Mouse (Mus musculus) liver, adult 2 months (tissue): ENCODE data around the gene Fermt3. TPM values are rescaled to one million over a fixed set of nuclear protein-coding genes. Genes with fewer than 3 reads are reported as not detected.

ENCODE experiments used
- DNase-seq: peaks from one replicate; pipeline ENCODE4 v3.0.0-alpha.2; 2011; ENCODE audit warnings: low read depth, low spot score; ENCODE audit errors: extremely low read depth
- H3K27ac ChIP-seq: fragments of 200-500 bp; replicated peaks from 2 replicates; pipeline ENCODE4 v1.5.1; 2012; ENCODE audit warnings: low read depth, mild to moderate bottlenecking, control low read depth, inconsistent platforms, low read length; ENCODE audit not compliant: insufficient read depth
- H3K27me3 ChIP-seq: fragments of 200-500 bp; 2 replicates; pipeline ENCODE4 v1.6.1; 2012; ENCODE audit warnings: mild to moderate bottlenecking, moderate library complexity, low read length, inconsistent platforms; ENCODE audit not compliant: control insufficient read depth, insufficient read depth
- H3K36me3 ChIP-seq: fragments of 200-500 bp; 2 replicates; pipeline ENCODE4 v1.6.1; 2012; ENCODE audit warnings: low read length, inconsistent platforms; ENCODE audit not compliant: control insufficient read depth, insufficient read depth
- H3K4me1 ChIP-seq: fragments of 200-500 bp; 2 replicates; pipeline ENCODE4 v1.6.1; 2011; ENCODE audit warnings: low read length; ENCODE audit not compliant: control insufficient read depth, insufficient read depth
- H3K4me3 ChIP-seq: fragments of 200-500 bp; 2 replicates; pipeline ENCODE4 v1.5.1; 2011; ENCODE audit warnings: low read depth, mild to moderate bottlenecking, control low read depth, low read length, moderate library complexity; ENCODE audit not compliant: insufficient read depth
- H3K79me2 ChIP-seq: fragments of 200-500 bp; 2 replicates; pipeline ENCODE4 v1.6.1; 2012; ENCODE audit warnings: inconsistent platforms, mild to moderate bottlenecking, low read length, moderate library complexity; ENCODE audit not compliant: control insufficient read depth, insufficient read depth
- H3K9ac ChIP-seq: fragments of 200-500 bp; 2 replicates; pipeline ENCODE4 v1.6.1; 2012; ENCODE audit warnings: low read depth, mild to moderate bottlenecking, control low read depth, inconsistent platforms, low read length
- CTCF ChIP-seq: fragments of 200-500 bp; IDR thresholded peaks from 2 replicates; pipeline ENCODE4 v1.5.1; 2011; ENCODE audit warnings: low read depth, low read length, control low read depth
- POLR2A ChIP-seq: fragments of 200-500 bp; IDR thresholded peaks from 2 replicates; pipeline ENCODE4 v1.6.1; 2011; ENCODE audit warnings: low read length, control low read depth; ENCODE audit not compliant: insufficient read depth; ENCODE audit errors: extremely low read depth
- WGBS: fragments of 180-500 bp; shearing (Covaris S2); methylation state at CpG from one replicate; pipeline ENCODE4 v1.1.7; 2018; 5-methylcytosine and 5-hydroxymethylcytosine counted together
- polyA plus RNA-seq: library from polyadenylated mRNA; depleted of rRNA; stranded (reverse); fragments of >200 nt; gene quantifications from 2 replicates; pipeline ENCODE4 v1.2.3, GENCODE M21; 2012; rRNA removed
- total RNA-seq: library from RNA; depleted of rRNA; stranded (reverse); fragments of >200 nt; gene quantifications from 2 replicates; pipeline ENCODE4 v1.2.3, GENCODE M21; 2014; rRNA removed

The Fermt3 gene
- total and polyA plus RNA-seq, 2 experiments: 3.1 to 6.3 TPM

DNA sequence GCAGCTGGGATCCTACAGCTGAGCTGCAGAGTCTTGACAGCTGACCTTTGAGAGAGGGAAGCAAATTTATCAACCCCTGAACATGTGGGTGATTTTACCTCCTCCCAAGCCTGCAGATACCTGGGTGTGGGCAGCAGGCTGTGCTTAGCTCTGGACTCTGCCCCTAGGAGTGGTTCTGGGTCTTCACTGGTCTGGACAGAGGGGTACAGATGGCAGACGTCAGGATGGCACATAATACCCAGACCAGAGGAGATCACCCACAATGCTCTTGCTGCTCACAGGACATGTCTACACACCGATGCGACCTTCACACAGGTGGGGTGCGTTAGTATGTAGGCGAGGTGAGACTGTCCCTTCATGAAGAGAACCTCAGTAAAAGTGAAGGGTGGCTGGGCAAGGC, 69.7 kb downstream of the Fermt3 start:
- H3K9ac ChIP-seq: no peak overlapping the region
- DNase-seq: no peak
- H3K27ac ChIP-seq: no peak overlapping the region
- H3K4me1 ChIP-seq: peaks cover 11% of the 10 kb centered on the region
- H3K36me3 ChIP-seq: no peaks in the 10 kb centered on the region
- H3K27me3 ChIP-seq: no peaks in the 10 kb centered on the region
- H3K4me3 ChIP-seq: no peak overlapping the region
- H3K79me2 ChIP-seq: no peaks in the 10 kb centered on the region
- 93% methylated on average over 5 of the region's 5 CpGs for WGBS
- TF ChIP-seq CTCF: no peak
- no peak for TF ChIP-seq POLR2A

Other genes with a start within 250 kb of the Fermt3 start
- gene Rps6ka4, start 178.8 kb downstream of the Fermt3 start, total RNA-seq: 3.9 and 5.8 TPM in 2 replicates
- 7.8 and 8.4 TPM in 2 replicates for gene Rps6ka4, start 178.8 kb downstream of the Fermt3 start, polyA plus RNA-seq
- 0.60 and 1.4 TPM in 2 replicates for gene Ccdc88b, start 161.3 kb downstream of the Fermt3 start, total RNA-seq
- gene Ccdc88b, start 161.3 kb downstream of the Fermt3 start, polyA plus RNA-seq: 1.9 TPM in 2 replicates
- gene Trmt112, start 109.8 kb downstream of the Fermt3 start, total RNA-seq: 30.7 and 43.6 TPM in 2 replicates
- gene Trmt112, start 109.8 kb downstream of the Fermt3 start, polyA plus RNA-seq: 89.7 and 101 TPM in 2 replicates
- 403 and 615 TPM in 2 replicates for gene Prdx5, start 109.4 kb downstream of the Fermt3 start, total RNA-seq
- gene Prdx5, start 109.4 kb downstream of the Fermt3 start, polyA plus RNA-seq: 364 and 379 TPM in 2 replicates
- 25.9 and 27.7 TPM in 2 replicates for gene Esrra, start 97.7 kb downstream of the Fermt3 start, total RNA-seq
- 36.6 and 40.6 TPM in 2 replicates for gene Esrra, start 97.7 kb downstream of the Fermt3 start, polyA plus RNA-seq
- not detected in 2 replicates for gene Catsperz, start 94.1 kb downstream of the Fermt3 start, total RNA-seq
- not detected in 2 replicates for gene Catsperz, start 94.1 kb downstream of the Fermt3 start, polyA plus RNA-seq
- 0.07 TPM in 1 of 2 replicates, not detected in the other for gene Kcnk4, start 85.0 kb downstream of the Fermt3 start, total RNA-seq
- gene Kcnk4, start 85.0 kb downstream of the Fermt3 start, polyA plus RNA-seq: 0.05 TPM in 1 of 2 replicates, not detected in the other
- gene Bad, start 77.6 kb downstream of the Fermt3 start, total RNA-seq: 26.2 and 28.1 TPM in 2 replicates
- gene Bad, start 77.6 kb downstream of the Fermt3 start, polyA plus RNA-seq: 38.7 and 40.3 TPM in 2 replicates
- 12.3 and 14.0 TPM in 2 replicates for gene Gpr137, start 77.0 kb downstream of the Fermt3 start, total RNA-seq
- gene Gpr137, start 77.0 kb downstream of the Fermt3 start, polyA plus RNA-seq: 52.6 and 61.1 TPM in 2 replicates
- 14.0 and 24.0 TPM in 2 replicates for gene Ppp1r14b, start 44.5 kb downstream of the Fermt3 start, total RNA-seq
- gene Ppp1r14b, start 44.5 kb downstream of the Fermt3 start, polyA plus RNA-seq: 34.5 and 38.2 TPM in 2 replicates
- gene Plcb3, start 43.0 kb downstream of the Fermt3 start, total RNA-seq: 5.9 and 9.6 TPM in 2 replicates
- 15.7 and 27.6 TPM in 2 replicates for gene Plcb3, start 43.0 kb downstream of the Fermt3 start, polyA plus RNA-seq
- gene Fkbp2, start 39.0 kb downstream of the Fermt3 start, total RNA-seq: 66.2 and 92.8 TPM in 2 replicates
- gene Fkbp2, start 39.0 kb downstream of the Fermt3 start, polyA plus RNA-seq: 60.0 and 97.3 TPM in 2 replicates
- gene Vegfb, start 31.8 kb downstream of the Fermt3 start, total RNA-seq: 1.9 and 3.2 TPM in 2 replicates
- gene Vegfb, start 31.8 kb downstream of the Fermt3 start, polyA plus RNA-seq: 16.8 and 20.4 TPM in 2 replicates
- gene Dnajc4, start 26.9 kb downstream of the Fermt3 start, total RNA-seq: 11.2 and 13.3 TPM in 2 replicates
- gene Dnajc4, start 26.9 kb downstream of the Fermt3 start, polyA plus RNA-seq: 22.3 and 23.7 TPM in 2 replicates
- gene Nudt22, start 23.4 kb downstream of the Fermt3 start, total RNA-seq: 14.4 and 16.4 TPM in 2 replicates
- gene Nudt22, start 23.4 kb downstream of the Fermt3 start, polyA plus RNA-seq: 29.3 and 30.9 TPM in 2 replicates
- 2.0 and 3.0 TPM in 2 replicates for gene Trpt1, start 23.3 kb downstream of the Fermt3 start, total RNA-seq
- 7.0 and 7.9 TPM in 2 replicates for gene Trpt1, start 23.3 kb downstream of the Fermt3 start, polyA plus RNA-seq
- gene Stip1, start 20.5 kb upstream of the Fermt3 start, total RNA-seq: 44.9 and 49.4 TPM in 2 replicates
- 32.3 and 37.2 TPM in 2 replicates for gene Stip1, start 20.5 kb upstream of the Fermt3 start, polyA plus RNA-seq
- gene Macrod1, start 37.3 kb upstream of the Fermt3 start, total RNA-seq: 12.2 and 15.0 TPM in 2 replicates
- gene Macrod1, start 37.3 kb upstream of the Fermt3 start, polyA plus RNA-seq: 115 and 120 TPM in 2 replicates
- 0.09 and 0.40 TPM in 2 replicates for gene Flrt1, start 86.3 kb upstream of the Fermt3 start, total RNA-seq
- 0.27 and 0.31 TPM in 2 replicates for gene Flrt1, start 86.3 kb upstream of the Fermt3 start, polyA plus RNA-seq
- 39.5 and 43.3 TPM in 2 replicates for gene Otub1, start 186.8 kb upstream of the Fermt3 start, total RNA-seq
- gene Otub1, start 186.8 kb upstream of the Fermt3 start, polyA plus RNA-seq: 55.9 and 61.2 TPM in 2 replicates
- 252 and 362 TPM in 2 replicates for gene Cox8a, start 198.1 kb upstream of the Fermt3 start, total RNA-seq
- gene Cox8a, start 198.1 kb upstream of the Fermt3 start, polyA plus RNA-seq: 1,697 and 1,918 TPM in 2 replicates
- gene Naa40, start 221.7 kb upstream of the Fermt3 start, total RNA-seq: 5.3 and 7.1 TPM in 2 replicates
- gene Naa40, start 221.7 kb upstream of the Fermt3 start, polyA plus RNA-seq: 6.1 and 9.7 TPM in 2 replicates
- 0.13 and 0.55 TPM in 2 replicates for gene Rcor2, start 247.9 kb upstream of the Fermt3 start, total RNA-seq
- 0.10 and 0.57 TPM in 2 replicates for gene Rcor2, start 247.9 kb upstream of the Fermt3 start, polyA plus RNA-seq